Mouse (Mus musculus): ENCODE measurements around the gene Rbfox1.

The Rbfox1 gene

DNA sequence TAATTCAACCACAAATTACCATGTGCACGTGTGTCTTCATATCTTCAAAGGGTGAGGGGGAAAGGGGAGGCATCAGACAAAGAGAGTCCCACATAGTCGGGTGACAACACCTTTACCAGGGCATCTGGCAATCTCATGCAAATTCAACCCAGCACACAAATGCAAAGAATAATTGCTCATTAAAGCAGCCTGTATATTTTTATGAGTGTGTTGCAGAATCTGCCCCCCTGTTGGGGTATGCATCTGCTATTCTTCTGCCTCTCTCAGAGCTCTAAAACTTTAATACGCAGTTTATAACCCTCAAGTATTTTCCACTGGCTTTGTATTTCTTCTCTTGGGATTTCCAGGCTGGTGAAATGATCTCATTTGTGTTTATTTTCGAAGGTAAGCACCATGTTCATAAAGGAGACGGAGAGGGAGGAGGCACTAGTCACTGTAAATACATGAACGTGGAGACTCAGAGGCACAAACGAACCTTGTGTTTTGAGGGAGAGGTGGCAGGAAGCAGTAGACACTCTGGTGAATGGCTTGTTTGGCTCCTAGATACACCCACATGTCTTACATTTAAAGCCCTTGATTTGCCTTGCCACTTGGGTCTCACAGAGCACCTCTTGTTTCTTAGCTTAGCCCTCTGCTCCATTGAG, 1462.5 kb downstream of the Rbfox1 start:
- no peak for DNase-seq (ENCODE audit: low read depth, low spot score)

DNA sequence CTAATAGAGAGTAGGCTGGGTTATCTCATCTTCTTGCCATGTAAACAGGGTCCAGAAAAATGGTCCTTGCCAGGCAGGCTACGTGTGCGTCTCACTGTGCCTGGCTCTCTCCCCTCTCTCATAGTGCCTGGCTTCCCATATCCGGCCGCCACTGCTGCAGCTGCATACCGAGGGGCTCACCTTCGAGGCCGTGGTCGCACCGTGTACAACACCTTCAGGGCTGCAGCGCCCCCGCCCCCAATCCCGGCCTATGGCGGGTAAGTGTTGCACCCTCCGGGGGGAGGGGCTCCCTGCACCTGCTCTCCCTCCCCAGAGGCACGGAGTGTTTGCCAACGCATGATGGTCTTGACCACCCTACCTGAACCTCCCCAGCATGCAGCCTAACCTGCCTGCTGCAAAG, 1467.7 kb downstream of the Rbfox1 start:
- no peak for DNase-seq (ENCODE audit: low read depth, low spot score)

DNA sequence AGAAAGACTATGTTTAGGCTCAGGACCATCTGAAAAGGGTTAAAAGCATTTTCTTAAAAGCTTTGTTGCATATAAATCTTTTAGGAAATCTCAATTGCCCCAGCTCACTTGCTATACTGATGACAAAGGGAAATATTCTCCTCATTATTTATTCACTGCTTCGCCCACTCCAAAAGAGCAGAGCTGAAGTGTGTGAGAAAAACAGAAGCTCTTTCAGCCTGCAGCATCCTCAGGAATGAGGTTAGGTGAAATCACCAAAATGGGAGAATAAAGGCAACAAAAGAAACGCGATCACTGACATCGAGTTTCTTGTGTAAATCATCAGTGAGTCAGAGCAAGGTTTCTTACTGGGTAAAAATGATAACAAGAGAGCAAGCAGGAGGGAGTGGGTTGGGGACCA, 1469.0 kb downstream of the Rbfox1 start:
- DNase-seq (ENCODE audit: low read depth, low spot score), result no peak

DNA sequence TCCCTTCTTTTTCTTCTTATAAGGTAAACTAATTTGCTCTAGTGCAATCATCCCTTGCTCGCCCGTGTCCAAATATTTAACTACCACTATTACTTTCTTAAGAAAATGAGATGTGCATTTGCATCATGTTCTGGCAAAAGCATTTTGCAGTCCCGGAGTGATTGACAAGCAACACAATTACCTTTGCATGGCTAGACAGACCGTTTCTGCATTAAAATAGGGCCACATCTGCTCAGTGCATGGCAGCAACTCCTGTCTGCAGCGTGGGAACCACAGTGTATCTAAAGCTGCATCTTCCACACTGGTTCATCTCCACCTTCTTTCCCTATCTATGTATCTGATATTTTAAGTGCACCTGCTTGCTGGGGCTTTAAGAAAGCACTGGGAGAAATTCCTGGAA, 1473.9 kb downstream of the Rbfox1 start:
- DNase-seq (ENCODE audit: low read depth, low spot score), result no peak

DNA sequence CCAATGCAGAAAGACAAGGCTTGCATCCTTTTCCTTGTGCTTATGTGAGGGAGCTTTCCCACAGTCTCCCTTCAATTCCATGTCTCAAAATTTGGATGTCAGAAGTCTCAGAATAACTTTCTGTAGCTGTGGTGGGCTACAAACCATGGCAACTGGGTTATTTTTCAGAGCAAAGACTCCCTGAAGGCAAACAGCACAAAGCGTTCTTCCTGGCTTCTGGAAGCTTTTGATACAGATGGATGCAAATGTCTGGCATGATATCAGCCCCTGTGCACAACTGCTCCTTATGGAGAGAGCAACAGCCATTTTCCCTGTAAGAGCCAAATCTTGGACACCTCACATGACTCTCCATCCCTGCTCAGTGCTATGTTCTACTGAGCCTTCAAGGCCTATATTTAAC, 1475.6 kb downstream of the Rbfox1 start:
- peak; percentile 42 for DNase-seq (ENCODE audit: low read depth, low spot score)

DNA sequence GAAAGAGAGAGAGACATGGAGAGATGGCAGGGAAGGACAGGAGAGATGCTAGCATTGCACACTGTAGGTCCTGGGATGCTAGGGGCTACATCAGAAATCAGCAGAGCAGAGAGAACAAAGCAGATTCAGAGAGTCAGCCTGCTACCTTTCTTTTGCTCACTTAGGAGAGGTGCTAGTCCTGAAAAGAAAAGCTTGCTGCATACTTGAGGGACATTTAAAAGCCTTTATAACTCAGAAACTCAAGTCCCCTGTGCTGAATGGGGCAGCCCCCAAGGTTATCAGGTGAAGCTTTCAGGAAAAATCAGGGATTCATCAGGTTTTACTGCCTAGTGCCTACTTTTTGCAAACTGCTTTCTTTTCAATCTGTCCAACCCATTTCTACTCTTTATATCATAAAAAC, 1480.7 kb downstream of the Rbfox1 start:
- DNase-seq (ENCODE audit: low read depth, low spot score), result no peak

DNA sequence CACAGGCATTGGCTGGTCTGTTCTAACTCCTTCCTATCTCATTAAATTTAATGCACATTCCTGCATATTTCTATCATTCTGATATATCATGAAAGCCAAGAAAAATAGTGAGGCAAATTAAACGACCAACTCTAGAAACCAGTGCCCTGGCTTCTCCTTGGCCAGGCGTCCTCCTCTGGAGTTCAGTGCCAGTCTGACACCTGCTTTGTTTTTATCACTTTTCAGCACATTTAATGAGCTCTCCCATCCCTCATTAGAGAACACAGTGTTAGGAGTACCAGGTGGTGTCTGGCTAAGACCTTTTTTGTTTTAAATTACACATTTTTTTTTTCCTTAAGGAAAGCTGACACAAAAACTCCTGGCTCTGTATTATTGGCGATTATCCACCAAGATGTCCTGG, 1489.0 kb downstream of the Rbfox1 start:
- DNase-seq (ENCODE audit: low read depth, low spot score), result no peak

DNA sequence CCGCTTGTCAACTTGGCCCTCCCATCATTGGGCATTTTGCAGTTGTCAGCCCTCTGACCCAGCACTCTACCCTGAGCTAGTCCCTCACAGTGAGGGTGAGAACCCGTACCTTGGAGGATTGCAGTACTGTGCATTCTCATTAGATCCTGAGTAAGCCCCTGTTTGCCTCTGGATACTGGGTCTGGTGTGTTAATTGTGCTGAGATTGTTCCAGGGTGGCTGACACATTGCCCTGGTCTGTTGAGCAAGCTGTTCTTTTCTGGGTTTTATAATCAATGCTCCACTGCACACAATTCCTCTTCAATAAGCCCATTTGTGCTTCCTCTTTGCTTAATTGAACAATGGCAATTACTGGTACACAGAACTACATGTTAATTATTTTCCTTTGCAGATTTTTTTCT, 1489.5 kb downstream of the Rbfox1 start:
- DNase-seq (ENCODE audit: low read depth, low spot score), result no peak

DNA sequence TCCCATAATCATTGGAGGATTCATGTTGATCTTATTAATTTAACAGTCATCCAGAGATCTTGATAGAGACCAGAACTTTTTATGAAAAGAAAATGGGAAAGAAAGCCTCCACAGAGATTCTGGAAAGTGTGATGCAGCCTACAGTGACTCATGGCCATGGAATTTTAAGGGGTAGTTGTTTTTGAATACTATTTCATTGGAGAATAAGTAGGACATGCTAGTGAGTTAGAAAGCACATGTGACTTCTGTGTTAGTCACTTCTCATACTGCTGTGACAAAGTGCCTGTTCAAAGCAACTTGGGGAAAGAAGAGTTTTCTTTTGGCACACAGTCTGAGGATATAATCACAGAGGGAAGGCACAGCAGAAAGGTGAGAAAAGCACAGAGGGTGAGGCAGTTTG, 1510.9 kb downstream of the Rbfox1 start:
- DNase-seq (ENCODE audit: low read depth, low spot score), result peak; percentile 32

DNA sequence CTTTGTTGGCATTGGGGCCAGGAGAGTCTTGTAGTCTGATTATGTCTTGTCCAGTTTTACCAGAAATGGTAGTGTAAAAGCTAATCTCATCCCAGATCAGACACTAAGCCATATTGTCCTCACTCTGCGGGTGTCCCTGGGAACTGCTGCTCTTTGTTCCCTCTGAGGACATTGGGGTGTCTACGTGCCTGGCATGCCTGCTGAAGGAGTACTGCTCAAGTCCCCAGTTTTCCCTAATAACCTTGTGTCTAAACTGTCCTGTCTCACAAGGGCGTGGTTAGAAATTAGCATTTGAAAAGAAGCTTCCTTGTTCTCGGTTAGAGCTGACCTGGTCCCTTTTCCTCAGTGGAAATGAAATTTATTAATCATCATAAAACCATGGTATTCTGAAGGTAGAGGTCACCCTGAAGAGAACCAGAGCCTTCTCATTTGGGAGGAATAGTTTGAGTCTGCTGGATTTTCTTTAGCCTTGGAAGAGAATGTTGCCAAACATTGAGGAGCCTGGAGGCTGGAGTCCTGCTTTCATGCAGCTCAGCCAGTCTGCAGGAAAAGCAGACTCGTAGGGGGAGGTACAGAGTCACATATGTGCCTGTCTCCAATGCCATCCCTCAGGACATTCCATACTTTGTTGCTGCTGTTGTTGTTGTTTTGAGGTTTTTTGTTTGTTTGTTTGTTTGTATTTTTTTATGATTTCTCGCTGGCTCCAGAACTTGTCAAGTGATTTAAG, 1519.8 kb downstream of the Rbfox1 start:
- no peak for DNase-seq (ENCODE audit: low read depth, low spot score)

DNA sequence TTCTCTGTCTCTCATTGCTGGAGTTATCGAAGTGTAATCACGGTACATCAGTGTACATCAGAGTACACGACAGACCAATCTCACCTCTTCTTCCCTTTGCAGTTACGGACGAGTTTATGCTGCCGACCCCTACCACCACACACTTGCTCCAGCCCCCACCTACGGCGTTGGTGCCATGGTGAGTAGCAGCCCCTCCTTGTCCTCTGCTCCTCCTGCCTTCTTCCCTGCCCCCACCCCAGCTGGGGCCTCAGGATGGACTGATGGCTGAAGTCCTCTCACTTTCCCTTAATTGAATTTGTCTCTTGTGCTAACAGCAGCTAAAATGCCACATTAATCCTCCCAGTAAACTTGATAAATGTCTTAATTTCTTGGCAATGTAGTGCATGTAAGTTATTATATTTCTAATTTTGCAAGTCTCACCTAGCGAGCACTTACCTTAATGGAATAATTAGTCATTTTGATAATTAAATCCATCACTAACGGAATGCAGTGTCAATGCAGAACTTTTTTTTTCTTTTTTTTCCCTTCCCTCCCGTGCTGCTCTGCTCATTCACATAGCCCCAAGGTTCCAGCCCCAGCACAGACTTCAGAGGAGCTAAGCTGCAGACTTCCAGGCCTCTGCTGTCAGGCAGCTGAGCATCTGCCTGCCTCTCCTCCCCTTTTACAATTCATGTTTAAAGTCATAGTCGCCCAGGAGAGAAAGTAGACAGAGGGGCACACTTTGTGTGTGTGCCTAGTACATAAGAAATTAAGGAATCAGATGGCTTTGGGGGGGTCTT, 1522.9 kb downstream of the Rbfox1 start:
- DNase-seq (ENCODE audit: low read depth, low spot score), result no peak

DNA sequence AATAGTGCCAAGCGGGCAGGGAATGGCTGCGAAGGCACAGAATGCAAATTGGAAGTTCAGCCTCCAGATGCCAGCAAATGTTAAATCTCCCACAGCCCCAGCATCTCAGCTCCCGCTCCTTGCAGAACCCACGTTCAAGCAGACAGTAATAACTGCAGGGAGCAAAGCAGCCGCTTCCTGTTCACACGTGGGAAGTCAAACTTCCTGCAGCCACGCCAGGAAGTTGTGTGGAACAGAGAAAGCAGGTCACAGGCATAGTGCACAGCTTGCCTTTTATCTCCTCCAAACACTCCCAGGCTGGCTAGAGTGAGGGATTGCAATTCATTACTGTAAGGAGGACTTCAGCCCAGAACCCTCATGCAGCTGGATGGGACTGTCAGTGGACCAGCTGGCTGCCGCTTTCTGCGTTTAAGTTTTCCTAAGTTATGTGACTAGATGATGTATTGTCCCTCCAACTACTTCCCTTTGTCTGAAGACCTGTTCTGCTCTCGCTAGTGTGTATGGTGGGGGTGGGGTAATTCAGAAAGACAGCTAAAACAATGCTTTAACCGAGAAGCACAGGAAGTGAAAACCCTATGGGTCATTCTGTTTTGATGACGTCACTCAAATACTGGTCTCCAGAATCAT, 1534.6 kb downstream of the Rbfox1 start:
- DNase-seq (ENCODE audit: low read depth, low spot score), result peak; percentile 88

DNA sequence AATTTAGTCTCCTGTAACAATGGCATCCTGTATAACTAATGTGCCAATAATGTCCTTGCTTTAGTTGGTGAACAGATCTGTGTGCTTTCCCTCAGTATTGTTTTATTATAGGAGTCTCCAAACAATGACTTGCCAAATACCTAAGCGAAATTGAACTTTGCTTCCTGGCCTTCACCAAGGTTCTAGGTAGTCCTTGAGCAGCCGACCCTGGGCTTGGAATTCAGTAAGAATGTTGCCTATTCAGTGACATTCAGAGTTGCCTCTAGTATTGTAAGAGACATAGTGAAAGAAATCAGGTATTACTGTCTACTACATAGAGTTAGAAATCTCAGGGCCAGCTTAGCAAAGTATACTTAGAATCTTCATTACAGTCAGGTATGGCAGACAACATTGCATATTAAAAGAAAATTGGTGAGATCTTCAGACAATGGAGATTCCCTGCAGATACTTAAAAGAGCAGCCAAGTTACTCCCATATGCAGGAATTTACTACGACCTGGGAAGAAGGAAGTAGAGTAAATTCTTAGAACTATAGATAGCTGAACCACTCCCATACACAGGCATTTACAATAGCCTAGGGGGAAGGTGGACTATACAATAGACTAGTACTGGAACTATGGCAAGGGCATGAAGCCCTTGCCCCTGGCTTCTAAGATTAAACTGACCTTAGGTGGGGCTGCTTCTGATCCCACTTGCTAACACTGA, 1540.4 kb downstream of the Rbfox1 start:
- DNase-seq (ENCODE audit: low read depth, low spot score), result no peak

DNA sequence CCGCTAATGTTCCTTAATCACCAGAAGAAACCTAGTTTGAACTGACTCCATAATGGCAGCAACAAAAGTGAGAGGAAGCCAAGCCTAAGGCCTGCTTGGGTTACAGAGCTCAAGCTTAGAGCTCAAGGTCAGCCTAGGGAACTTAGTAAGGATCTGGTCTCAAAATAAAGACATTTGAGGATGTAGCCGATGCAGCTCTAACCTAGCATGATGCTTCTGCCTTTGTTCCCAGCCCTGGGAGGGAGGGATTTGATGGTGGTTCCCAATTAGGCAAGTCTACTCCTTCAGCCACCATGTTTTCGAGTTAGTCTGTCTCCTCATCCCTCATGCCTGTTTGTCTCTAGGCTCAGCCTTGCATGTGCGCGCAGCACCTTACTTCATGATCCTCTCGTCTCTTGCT, 1548.1 kb downstream of the Rbfox1 start:
- DNase-seq (ENCODE audit: low read depth, low spot score), result no peak

DNA sequence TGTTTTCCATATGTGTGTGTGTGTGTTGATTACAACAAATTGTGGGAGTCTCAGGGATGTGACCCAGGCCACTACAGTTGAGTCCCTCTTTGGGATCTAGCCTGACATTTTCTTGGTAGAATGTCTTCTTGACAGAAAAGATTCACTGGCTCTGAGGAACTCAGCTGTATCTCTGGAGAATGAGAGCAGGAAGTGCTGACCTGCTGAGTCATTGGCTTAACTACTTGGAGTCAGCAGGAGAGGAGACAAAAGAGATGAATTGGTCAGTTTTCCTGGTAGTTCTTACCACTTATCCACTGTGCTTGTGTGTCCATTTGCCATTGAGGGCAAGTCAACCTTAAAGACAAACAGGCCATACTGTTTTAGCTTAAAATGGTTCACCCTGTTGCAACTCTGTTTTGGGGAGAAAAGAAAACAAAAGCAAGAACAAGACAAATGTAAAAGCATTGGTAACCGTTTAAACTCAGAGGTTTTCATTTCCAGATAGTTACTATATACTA, 1561.7 kb downstream of the Rbfox1 start:
- DNase-seq (ENCODE audit: low read depth, low spot score), result no peak

DNA sequence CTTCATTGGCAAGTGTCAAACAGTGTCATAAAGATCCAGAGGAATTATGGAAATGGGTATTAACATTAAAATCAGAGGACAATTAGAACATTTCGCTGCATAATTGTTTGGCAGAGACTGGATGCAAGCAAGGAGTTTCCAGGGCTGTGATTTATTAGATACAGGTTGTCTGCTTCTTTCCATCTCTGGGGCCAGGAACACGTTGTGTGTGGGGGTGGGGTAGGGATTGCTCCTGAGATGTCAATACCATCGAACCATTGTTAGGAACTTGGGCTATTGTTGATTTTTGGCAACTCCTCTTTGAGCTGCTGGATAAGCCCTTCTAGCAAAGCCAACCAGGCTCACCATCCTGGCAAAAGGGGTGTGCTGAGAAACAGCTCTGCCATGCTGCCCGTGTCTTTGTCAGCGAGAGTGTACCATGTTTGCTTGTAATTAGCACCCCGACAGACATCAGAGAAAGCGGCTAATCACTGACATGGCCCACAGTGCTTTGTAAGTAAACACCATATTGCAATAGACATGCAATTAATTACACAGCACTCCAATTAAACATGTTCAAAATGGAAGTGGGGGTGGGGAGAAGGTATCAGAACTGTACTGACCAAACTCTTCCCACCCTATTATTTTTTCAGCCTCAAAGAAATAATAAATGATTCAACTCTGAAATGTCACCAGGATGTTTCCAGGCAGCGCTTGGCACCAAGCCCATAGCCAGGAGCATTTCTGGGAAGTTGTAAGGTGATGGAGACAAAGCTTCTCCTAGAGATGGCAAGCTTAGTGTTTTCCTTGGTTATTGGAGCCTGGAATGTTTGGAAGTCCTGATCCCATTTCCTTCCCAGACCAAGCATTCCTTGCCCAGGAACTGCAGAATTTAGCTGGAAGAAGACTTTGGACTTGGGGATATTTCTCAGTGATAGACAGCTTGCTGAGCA, 1562.8 kb downstream of the Rbfox1 start:
- no peak for DNase-seq (ENCODE audit: low read depth, low spot score)

DNA sequence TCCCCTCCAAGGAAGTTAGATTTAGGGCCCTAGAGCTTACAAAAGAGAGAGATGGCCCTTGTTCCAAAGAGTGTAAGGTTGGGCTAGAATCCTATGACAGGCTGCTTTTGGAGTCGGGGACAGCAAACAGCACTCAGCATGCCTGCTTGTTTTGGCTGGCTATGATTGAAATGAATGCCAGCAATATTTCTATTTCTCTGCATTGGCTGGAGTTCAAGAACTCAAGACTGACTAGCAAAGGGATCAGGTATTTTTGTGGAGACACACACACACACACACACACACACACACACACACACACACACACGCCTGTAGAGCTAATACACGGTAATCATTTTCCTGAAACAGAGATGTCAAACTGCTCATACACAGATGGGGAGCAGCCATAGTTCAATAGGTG, 1566.0 kb downstream of the Rbfox1 start:
- DNase-seq (ENCODE audit: low read depth, low spot score), result no peak

DNA sequence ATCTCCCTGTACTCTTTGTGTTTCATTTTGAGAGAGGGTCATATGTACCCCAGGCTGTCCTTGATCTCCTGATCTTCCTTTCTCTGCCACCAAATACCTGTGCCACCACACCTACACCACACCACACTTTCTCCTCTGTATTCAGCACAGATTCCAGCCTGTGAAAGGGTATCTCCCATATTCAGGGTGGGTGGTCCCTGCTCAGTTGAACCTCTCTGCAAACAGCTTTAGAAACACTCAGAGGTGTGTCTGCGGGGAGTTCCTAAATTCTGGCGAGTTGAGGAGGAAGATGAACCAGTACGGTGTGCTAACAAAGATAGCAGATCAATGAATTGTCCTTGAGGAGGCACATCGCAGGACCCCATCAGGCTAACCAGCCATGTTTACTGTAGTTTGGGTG, 1572.4 kb downstream of the Rbfox1 start:
- DNase-seq (ENCODE audit: low read depth, low spot score), result no peak
